Comparison of ENCODE assay signal across 8 mouse cellular contexts in genomic region chr7:127326685-127327084, GRCm38 (mm10). TPM values are rescaled to one million over a fixed set of nuclear protein-coding genes. Genes with fewer than 3 reads are reported as not detected.
DNase-seq lines count a peak whose midpoint lies in the region; ATAC-seq lines count a peak whose summit lies in the region.

No protein-coding gene starts in this region.

- no peaks in the 10 kb centered on the region for H3K4me1 ChIP-seq in forebrain, embryonic 14.5 days (ENCODE audit: control insufficient read depth, insufficient read depth, low read length)
- no peaks in the 10 kb centered on the region for H3K4me1 ChIP-seq in forebrain, embryonic 12.5 days

- H3K9me3 ChIP-seq in forebrain, embryonic 14.5 days (replicated peaks; ENCODE audit: control insufficient read depth, low read length), result no peaks in the 10 kb centered on the region
- H3K9me3 ChIP-seq in forebrain, embryonic 12.5 days, result no peaks in the 10 kb centered on the region

- no peak for ATAC-seq in forebrain, embryonic 14.5 days
- ATAC-seq in forebrain, embryonic 12.5 days (ENCODE audit: low FRiP score), result no peak

- WGBS in forebrain, embryonic 14.5 days, result 31% methylated on average over 2 of the region's 2 CpGs
- WGBS in forebrain, embryonic 12.5 days, result 49% methylated on average over 2 of the region's 2 CpGs

- H3K4me2 ChIP-seq in forebrain, embryonic 14.5 days (ENCODE audit: low read length), result no peak overlapping the region
- H3K4me2 ChIP-seq in forebrain, embryonic 12.5 days, result no peak overlapping the region

- H3K36me3 ChIP-seq in forebrain, embryonic 14.5 days (ENCODE audit: control insufficient read depth, insufficient read depth, low read length), result no peaks in the 10 kb centered on the region
- H3K36me3 ChIP-seq in forebrain, embryonic 12.5 days (replicated peaks), result no peaks in the 10 kb centered on the region

- no peak overlapping the region for H3K4me3 ChIP-seq in forebrain, embryonic 14.5 days (ENCODE audit: low read depth, low read length)
- no peak overlapping the region for H3K4me3 ChIP-seq in forebrain, embryonic 12.5 days (replicated peaks)

- peak; percentile 76 for DNase-seq in forebrain, embryonic 14.5 days (ENCODE audit: low spot score)
- DNase-seq in adipocyte (ENCODE audit: low spot score), result peak; percentile 41
- DNase-seq in heart, postnatal 14 days, result peak; percentile 72 to 80
- peak; percentile 53 to 70 for DNase-seq in layer of hippocampus, postnatal 36 days
- peak; percentile 68 for DNase-seq in skeletal muscle tissue, adult 2 months (ENCODE audit: low read depth, low spot score)
- DNase-seq in adrenal gland, postnatal 4 days (ENCODE audit: low spot score in 2 of 2), result no peak
- DNase-seq in liver, result no peak

- intact Hi-C loops in heart, postnatal 14 days (cut with DNase I), result no loop called here

- H3K27me3 ChIP-seq in forebrain, embryonic 14.5 days (replicated peaks; ENCODE audit: control insufficient read depth, insufficient read depth, low read length), result no peaks in the 10 kb centered on the region
- H3K27me3 ChIP-seq in forebrain, embryonic 12.5 days, result no peaks in the 10 kb centered on the region

- no peak overlapping the region for H3K27ac ChIP-seq in forebrain, embryonic 14.5 days (ENCODE audit: low read depth, low read length)
- no peak overlapping the region for H3K27ac ChIP-seq in forebrain, embryonic 12.5 days

- no peak overlapping the region for H3K9ac ChIP-seq in forebrain, embryonic 14.5 days (ENCODE audit: low read length)
- H3K9ac ChIP-seq in forebrain, embryonic 12.5 days, result no peak overlapping the region

RNA-seq across cellular contexts. Expression of gene Zfp768, which starts 18.7 kb away (rescaled TPM):
- 3.5 and 3.6 TPM in 2 replicates for polyA plus RNA-seq in forebrain, embryonic 14.5 days (2014; fragmentation: Nextera tagmentation; extraction: Ambion mirVana)
- 16.3 and 18.4 TPM in 2 replicates for polyA plus RNA-seq in forebrain, embryonic 12.5 days (2016; fragmentation: Nextera tagmentation; extraction: Ambion mirVana)
- 10 to 100 TPM; 39.1 to 39.9 TPM for total RNA-seq in heart, postnatal 14 days (2021)
- 10 to 100 TPM; 10.2 to 11.4 TPM for total RNA-seq in layer of hippocampus, postnatal 36 days (2021)
- total RNA-seq in adrenal gland, postnatal 4 days (2021), result 10 to 100 TPM; 32.6 to 33.9 TPM

RNA-seq across cellular contexts. Expression of gene Itgal, which starts 30.6 kb away (rescaled TPM):
- 0.17 and 0.23 TPM in 2 replicates for polyA plus RNA-seq in forebrain, embryonic 14.5 days (2014; fragmentation: Nextera tagmentation; extraction: Ambion mirVana)
- 0.26 and 0.47 TPM in 2 replicates for polyA plus RNA-seq in forebrain, embryonic 12.5 days (2016; fragmentation: Nextera tagmentation; extraction: Ambion mirVana)
- total RNA-seq in heart, postnatal 14 days (2021), result 1 to 10 TPM; 2.0 to 5.7 TPM
- total RNA-seq in layer of hippocampus, postnatal 36 days (2021), result under 1 TPM; 0.10 to 0.35 TPM
- total RNA-seq in adrenal gland, postnatal 4 days (2021), result 1 to 10 TPM; 3.0 to 3.4 TPM

RNA-seq across cellular contexts. Expression of gene Zfp747, which starts 49.2 kb away (rescaled TPM):
- polyA plus RNA-seq in forebrain, embryonic 14.5 days (2014; fragmentation: Nextera tagmentation; extraction: Ambion mirVana), result 4.0 and 7.0 TPM in 2 replicates
- 6.9 and 9.1 TPM in 2 replicates for polyA plus RNA-seq in forebrain, embryonic 12.5 days (2016; fragmentation: Nextera tagmentation; extraction: Ambion mirVana)
- total RNA-seq in heart, postnatal 14 days (2021), result 1 to 10 TPM; 4.6 to 5.8 TPM
- 1 to 10 TPM; 6.4 to 7.4 TPM for total RNA-seq in layer of hippocampus, postnatal 36 days (2021)
- 10 to 100 TPM in 1 of 2 experiments, 1 to 10 TPM in 1; 9.9 to 10.4 TPM for total RNA-seq in adrenal gland, postnatal 4 days (2021)

RNA-seq across cellular contexts. Expression of gene Sephs2, which starts 52.8 kb away (rescaled TPM):
- 59.4 and 62.5 TPM in 2 replicates for polyA plus RNA-seq in forebrain, embryonic 14.5 days (2014; fragmentation: Nextera tagmentation; extraction: Ambion mirVana)
- polyA plus RNA-seq in forebrain, embryonic 12.5 days (2016; fragmentation: Nextera tagmentation; extraction: Ambion mirVana), result 73.7 and 81.6 TPM in 2 replicates
- total RNA-seq in heart, postnatal 14 days (2021), result 10 to 100 TPM; 29.3 to 30.2 TPM
- total RNA-seq in layer of hippocampus, postnatal 36 days (2021), result 10 to 100 TPM; 36.1 to 37.2 TPM
- 100 to 1,000 TPM in 1 of 2 experiments, 10 to 100 TPM in 1; 92.8 to 115 TPM for total RNA-seq in adrenal gland, postnatal 4 days (2021)

Comparison
In these comparisons a context has a peak if more than half of its experiments do, and no peak if none do; other contexts are left out.
1. DNase-seq: peak in forebrain, embryonic 14.5 days (single experiment), adipocyte (single experiment), heart, postnatal 14 days (2 of 2), layer of hippocampus, postnatal 36 days (2 of 2) and skeletal muscle tissue, adult 2 months (single experiment); none in adrenal gland, postnatal 4 days (0 of 2) and liver (single experiment).